Mouse (Mus musculus) megakaryocyte, embryonic 14.5 days (primary cell): ENCODE data around the gene Amh.

ENCODE experiments used
- FLI1 ChIP-seq: IDR thresholded peaks from 2 replicates; pipeline ENCODE4 v1.6.1; 2012; ENCODE audit warnings: low read length, inconsistent platforms, mixed read lengths
- GATA1 ChIP-seq: IDR thresholded peaks from 3 replicates; pipeline ENCODE4 v1.6.1; 2012; ENCODE audit warnings: mixed read lengths, low read length, inconsistent platforms, borderline replicate concordance

- TF ChIP-seq FLI1 (no peak), GATA1 (no peak)
Measured at GRCm38 (mm10) chr10:80804340-80804739, 703 bp upstream of the Amh start.
